Mouse (Mus musculus): Measurements from ENCODE around the gene Trim45.

Gene Trim45

GRCm38 (mm10) chr3:100921825-100922505 is at the start of gene Trim45:
Gene Trim45, plus strand, starts transcription at chr3:100922202.
- peak; percentile 99 for DNase-seq (ENCODE audit: low read depth, low spot score)

DNA sequence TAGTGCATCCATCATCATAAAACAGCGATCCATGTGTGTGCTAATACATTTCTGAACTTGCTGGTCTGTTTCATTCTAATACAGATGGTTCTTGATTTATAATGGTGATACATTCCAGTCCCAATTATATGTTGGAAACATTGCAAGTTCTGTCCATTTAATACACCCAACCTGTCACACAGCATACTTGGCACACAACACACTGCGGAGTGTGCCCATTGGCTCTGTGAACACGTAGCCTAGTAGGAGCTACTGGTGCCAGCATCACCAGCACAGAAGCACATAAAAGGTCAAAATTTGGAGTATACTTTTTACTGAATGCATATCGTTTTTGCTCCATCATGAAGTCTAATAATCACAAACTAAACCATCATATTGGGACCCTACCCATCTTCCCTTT is 44.9 kb upstream of the Trim45 start:
- no peak for DNase-seq (ENCODE audit: low read depth, low spot score)

- DNase-seq (ENCODE audit: low read depth, low spot score), result no peak
Measured at GRCm38 (mm10) chr3:100881403-100881802, 40.6 kb upstream of the Trim45 start.

DNA sequence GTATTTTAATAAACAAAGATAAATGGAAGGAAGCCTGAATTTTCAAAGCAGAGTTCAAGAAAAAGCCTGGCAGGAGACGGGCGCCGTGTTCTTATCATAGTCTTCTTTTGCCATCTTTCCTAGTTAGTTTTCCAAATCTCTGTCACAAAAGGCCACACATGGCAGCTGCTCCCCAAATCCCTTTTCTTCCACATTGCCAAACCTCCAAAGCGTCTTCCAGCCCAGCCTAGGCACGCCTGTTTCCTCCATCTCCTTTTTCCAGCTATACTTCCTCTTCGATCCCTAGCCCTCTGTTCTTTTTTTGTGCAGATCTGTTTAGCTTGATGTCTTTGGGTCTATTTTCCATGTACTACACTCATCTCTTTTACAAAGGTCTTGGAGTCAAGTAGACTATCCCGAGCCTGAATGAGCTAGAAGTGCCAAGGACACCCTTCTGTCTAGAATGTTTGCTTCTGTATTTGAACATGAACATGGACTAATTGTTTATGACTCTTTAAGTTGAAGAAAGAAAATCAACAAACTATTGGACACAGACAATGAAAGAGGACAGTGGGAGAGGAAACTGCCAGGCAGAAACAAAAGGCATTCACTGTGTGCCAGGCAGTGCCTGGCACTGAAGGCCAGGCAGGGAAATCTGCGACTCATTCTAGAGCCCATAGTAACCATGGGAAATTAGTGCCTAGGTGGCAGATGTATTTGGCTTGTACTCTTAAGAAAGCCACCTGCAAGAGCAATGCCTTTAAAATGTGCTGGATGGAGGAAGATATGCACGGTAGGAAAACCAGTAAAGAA is 40.0 kb upstream of the Trim45 start:
- DNase-seq (ENCODE audit: low read depth, low spot score), result no peak

DNA sequence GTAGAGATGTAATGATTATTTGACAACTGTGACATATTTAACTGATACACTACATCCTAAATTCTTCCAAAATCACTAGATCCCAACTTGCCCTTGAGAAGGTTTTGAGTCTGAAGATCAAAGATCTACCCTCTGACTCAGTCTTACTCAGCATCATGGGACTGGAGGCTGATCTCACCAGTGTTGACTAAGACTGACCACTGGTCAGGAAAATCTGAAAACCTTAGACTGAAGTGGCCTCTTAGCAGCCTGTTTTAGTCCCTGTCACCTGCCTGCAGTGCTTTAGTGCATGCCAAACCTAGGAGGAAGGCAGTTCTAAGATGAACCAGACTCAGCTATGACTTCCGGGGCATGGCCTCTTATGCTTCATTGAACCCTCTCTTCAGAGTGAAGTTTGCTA is 32.8 kb upstream of the Trim45 start:
- no peak for DNase-seq (ENCODE audit: low read depth, low spot score)

DNA sequence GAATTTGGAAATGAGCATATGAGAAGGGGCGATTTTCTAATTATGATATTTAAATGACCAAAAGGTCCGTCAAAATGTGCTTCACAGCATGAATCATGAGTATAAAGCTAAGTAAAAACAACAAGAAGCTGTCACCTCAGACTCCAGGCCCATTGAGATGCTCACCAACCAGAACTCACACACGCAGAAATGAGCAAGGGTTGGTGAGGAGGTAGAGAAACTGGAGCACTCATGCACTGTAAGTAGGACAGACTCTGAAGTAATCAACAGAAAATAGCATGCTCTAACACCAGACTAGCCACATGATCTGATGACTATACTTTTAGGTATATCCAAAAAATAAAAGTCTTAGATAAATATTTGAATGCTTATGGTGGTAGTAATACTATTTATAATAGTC is 31.6 kb upstream of the Trim45 start:
- DNase-seq (ENCODE audit: low read depth, low spot score), result no peak

GRCm38 (mm10) chr3:100892383-100893335 is 29.3 kb upstream of the Trim45 start:
- no peak for DNase-seq (ENCODE audit: low read depth, low spot score)

DNA sequence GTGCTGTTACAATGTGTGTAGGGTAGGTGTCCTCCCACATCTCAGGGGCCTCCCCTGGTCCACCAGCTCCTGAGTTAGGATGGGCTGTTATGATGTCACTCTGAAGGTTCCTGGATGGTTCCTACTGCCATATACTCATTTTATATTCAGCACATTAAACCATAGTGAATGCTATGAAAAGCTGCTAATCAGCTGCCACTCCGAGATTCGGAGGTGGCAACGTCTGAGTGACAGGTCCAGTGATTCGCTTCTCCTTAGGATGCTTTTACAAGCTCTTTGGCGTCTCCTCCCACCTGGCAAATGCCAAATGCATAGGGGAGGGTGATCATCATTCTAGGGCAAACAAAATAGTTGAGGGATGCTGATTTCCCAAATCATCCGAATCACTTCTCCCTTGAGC is 26.5 kb upstream of the Trim45 start:
- no peak for DNase-seq (ENCODE audit: low read depth, low spot score)

GRCm38 (mm10) chr3:100906128-100906527 is 15.9 kb upstream of the Trim45 start:
- no peak for DNase-seq (ENCODE audit: low read depth, low spot score)

GRCm38 (mm10) chr3:100906916-100907315 is 15.1 kb upstream of the Trim45 start:
- DNase-seq (ENCODE audit: low read depth, low spot score), result peak; percentile 44

- DNase-seq (ENCODE audit: low read depth, low spot score), result no peak
Measured at GRCm38 (mm10) chr3:100908594-100908993, 13.4 kb upstream of the Trim45 start.

DNA sequence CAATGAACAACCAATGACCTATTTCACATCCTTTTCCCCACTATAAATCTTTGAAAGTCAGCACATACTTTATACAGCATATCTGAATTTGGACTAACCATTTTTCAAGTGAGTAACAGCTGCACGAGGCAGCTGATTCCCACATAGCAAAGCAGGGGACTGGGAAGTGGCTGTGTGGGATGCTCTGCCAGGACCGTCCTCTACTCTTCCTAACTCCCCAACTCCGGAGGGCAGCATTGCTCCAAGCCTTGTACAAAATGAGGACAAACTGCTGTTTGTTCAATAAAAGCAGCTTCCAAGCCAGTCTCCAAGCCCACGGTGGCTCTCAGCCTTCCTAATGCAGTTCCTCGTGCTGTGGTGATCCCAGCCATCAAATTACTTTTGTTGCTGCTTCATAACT is 11.4 kb upstream of the Trim45 start:
- no peak for DNase-seq (ENCODE audit: low read depth, low spot score)

GRCm38 (mm10) chr3:100911026-100911425 is 11.0 kb upstream of the Trim45 start:
- DNase-seq (ENCODE audit: low read depth, low spot score), result no peak

DNA sequence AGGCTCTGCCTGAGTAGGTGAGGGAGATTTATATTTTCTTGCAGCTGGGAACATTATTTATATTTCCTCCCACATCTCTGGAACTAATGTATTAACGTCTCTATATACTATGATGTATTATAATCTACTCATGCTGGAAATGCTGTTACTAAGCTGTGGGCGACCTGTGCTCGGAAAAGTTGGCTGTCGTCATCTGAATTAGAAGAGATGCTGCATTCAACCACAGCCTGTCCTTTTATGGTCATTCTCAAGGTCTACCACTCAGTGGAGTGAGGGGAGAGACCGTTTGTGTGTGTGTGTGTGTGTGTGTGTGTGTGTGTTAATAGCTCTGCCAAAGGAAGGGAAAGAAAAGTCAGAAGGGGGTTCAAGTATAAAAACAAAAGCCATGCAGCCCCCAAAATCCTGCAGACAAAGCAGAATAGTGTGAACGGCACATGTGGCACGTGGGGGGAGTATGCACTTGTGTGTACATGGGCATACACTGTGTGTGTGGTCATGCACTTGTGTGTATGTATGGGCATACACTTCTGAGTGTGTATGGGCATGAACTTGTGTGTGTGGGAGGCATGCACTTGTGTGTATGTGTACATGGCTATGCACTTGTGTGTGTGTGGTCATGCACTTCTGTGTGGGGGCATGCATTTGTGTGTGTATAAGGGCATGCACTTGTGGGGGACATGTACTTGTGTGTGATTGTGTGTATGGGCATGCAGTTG is 10.3 kb upstream of the Trim45 start:
- no peak for DNase-seq (ENCODE audit: low read depth, low spot score)

- DNase-seq (ENCODE audit: low read depth, low spot score), result peak; percentile 55
Measured at GRCm38 (mm10) chr3:100916844-100917243, 5.2 kb upstream of the Trim45 start.

GRCm38 (mm10) chr3:100920611-100921140 is 1.3 kb upstream of the Trim45 start:
- no peak for DNase-seq (ENCODE audit: low read depth, low spot score)

- DNase-seq (ENCODE audit: low read depth, low spot score), result no peak
Measured at GRCm38 (mm10) chr3:100922506-100923375, 739 bp downstream of the Trim45 start.

- DNase-seq (ENCODE audit: low read depth, low spot score), result no peak
Measured at GRCm38 (mm10) chr3:100924065-100924732, 2.2 kb downstream of the Trim45 start.

DNA sequence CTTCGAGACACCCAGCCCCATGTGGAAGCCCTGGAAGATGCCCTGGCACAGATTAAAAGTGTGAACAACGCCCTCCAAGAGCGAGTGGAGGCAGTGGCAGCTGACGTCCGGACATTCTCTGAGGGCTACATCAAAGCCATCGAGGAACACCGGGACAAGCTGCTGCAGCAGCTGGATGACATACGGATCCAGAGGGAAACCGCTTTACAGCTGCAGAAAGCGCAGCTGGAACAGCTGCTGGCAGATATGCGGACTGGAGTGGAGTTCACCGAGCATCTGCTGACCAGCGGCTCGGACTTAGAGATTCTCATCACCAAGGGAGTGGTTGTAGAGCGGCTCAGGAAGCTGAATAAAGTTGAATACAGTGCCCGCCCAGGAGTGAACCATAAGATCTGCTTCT is 3.2 kb downstream of the Trim45 start:
- DNase-seq (ENCODE audit: low read depth, low spot score), result no peak

All from ZHBTc4 (cell line).